Mouse (Mus musculus) gastrocnemius, postnatal 25 days (tissue): ENCODE measurements around the gene Tmem132e. TPM values are rescaled to one million over a fixed set of nuclear protein-coding genes. Genes with fewer than 3 reads are reported as not detected.

ENCODE experiments used
- DNase-seq: peaks from one replicate; pipeline ENCODE4 v3.0.0; 2022
- total RNA-seq, 2 experiments: library from RNA; stranded (reverse); gene quantifications; 1 replicate in 1 of 2; 2 replicates in 1 of 2; pipeline ENCODE4 v1.2.3; 2021

Tmem132e gene
- total RNA-seq, 2 experiments from 2014 or later, result 0.13 to 0.15 TPM

DNA sequence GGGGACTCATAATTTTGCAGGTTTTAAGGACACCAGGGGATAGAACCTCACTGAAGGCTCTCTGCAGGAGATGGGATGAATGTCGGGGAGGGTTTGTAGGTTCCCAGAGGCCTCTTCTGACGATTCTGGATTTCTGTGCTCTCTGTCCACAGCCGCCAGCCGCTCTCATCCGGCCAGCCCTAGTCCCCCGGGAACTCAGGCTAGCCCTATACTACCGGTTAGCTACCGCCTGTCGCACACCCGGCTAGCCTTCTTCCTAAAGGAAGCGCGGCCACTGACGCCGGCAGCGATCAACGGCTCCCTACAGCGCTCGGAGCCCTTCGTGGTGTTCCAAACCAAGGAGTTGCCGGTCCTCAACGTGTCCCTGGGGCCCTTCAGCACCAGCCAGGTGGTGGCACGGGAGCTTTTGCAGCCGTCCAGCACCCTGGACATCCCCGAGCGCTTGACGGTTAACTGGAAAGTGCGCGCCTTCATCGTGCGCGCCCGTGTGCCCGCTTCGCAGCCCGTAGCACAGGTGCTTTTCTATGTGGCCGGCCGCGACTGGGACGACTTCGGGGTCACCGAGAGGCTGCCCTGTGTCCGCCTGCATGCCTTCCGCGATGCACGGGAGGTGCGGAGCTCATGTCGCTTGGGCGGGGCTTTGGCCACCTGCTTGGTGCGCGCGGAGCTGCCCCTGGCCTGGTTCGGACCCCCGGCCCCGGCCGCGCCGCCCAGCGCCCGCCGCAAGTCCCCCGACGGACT is 45.6 kb downstream of the Tmem132e start:
- no peak for DNase-seq

DNA sequence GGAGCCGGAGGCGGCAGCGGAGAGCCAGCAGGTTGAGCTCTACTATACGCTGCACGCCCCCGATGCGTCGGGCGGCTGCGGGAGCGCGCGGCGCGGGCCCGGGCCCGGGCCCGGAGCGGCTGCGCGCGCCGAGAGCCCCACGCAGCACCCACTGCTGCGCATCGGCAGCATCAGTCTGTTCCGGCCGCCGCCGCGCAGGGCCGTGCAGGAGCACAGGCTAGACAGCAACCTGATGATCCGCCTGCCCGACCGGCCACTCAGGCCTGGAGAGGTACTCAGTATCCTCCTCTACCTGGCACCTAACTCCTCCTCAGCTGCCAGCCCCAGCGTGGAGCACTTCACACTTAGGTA is 46.1 kb downstream of the Tmem132e start:
- DNase-seq, result no peak

DNA sequence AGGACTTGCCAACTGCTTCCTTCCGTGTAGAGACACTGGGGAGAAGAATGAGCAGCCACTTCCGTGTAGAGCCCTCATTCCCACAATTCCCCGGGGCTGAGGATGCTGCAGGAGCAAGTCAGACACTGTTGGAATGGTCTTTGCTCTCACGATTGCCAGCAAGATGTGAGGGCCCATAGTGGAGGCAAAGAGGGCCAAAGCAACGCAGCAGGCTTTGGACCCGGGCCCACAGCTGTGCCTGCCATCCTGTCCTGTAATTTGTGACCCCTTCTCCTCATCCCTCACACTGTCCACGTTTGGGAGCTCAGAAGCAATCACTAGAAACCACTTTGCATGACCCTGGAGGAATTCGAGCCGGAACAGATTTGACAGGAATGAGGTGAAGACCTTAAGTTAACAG is 59.8 kb downstream of the Tmem132e start:
- no peak for DNase-seq

DNA sequence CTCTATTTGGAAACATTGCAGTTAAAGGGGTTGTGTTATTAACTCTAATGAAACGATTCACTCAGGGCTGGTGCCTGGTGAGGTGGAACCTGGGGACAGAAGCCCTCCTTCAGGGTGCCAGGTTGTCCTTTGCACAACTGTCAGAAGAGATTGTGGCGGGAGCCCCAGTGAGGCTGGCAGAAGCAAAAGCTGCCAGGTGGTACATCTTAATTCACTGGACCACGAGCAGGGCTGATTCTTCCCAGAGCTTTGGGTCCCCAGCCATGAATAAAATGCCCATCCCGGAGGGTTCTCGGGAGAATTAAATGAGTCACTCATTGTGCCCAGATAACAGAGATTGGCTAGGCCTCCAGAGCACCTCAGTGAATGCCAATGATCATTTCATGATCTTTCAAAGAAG is 63.8 kb downstream of the Tmem132e start:
- no peak for DNase-seq

DNA sequence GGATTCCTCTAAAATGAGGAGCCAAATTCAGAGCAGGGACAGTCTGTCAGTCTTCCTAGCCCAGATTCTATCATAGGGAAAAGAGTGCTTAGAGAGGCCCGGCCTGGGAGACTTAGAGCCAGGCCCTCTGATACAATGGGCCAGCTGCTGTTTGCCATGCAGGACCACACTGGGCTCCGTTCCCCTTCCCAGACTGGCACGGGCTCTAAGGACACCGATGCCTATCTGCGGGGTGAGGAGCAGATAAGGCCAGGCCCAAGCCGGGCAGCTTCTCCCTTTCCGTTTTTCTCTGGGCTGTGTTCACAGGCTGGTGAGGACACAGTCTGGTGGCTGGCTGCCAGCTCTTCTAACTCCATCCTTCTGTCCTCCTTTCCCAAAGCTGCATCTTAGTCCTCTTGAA is 64.5 kb downstream of the Tmem132e start:
- no peak for DNase-seq

DNA sequence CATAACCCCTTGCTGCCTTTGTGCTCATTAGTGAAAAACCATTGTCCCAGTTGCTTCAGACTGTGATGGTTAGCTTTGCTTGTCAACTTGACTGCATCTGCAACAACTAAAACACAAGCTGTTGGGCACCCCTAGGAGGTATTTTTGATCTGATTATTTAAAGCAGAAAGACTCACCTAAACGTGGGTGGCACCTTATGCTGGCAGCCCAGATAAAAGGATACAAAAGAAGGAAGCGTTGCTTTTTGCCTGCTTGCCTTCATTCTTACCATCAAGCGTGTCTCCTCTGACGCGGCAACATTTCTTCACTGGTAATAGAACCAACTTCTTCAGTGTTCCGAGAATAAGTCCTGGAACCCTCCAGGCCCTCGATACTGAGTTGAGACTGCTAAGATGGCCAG is 72.6 kb downstream of the Tmem132e start:
- no peak for DNase-seq

DNA sequence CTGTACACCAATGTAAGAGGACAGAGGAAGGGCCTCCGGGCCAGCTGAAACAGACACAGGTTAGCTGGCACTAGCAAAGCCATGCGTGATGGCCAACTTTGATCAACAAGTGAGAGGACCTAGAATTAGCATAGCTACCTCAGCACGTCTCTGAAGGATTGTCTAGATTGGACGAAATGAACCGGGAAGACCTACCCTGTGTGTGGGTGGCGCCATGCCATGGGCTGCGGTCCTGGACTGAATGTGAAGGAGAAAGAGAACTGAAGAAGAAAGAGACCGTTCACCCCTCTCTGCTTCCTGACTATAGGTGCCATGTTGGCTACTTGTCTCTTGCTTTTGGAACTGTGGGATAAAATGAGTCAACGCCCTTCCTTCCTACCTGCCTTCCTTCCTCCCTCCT is 76.8 kb downstream of the Tmem132e start:
- DNase-seq, result no peak

DNA sequence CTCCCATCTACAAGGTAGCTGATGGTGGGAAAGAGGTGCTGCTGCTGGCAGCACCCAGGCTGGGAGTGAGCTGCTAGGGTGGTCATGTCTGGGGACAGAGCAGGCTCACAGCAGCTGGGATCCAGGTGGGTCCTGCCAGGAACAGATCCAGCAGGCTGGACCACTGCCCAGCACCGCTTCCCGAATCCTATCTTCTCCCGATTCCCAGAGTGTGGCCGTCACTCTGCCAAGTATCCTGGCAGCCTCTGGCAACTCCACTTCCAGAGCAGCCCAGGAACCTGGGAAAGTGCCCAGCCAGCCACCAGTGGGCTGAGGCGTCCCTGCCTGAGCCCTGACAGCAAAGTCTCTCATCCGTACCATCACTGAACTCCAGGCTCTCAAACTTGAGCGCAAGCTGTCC is 78.5 kb downstream of the Tmem132e start:
- DNase-seq, result no peak

DNA sequence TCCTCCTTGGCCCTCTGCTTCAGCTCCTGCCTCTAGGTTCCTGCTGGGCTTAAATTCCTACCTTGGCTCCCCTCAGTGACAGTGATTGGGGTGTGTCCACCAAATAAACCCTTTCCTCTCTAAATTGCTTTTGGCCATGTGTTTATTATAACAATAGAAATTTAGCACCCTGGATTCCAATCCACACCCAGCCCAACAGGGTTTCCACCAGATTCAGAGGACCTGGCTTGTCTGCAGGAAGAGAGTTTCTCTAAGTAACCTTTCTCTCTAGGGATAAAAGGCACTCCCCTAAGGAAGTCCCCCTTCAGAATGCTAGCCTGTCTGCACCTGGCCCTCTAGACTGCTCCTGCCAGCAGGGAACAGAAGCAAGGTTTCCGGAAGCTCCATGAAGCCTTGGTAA is 82.4 kb downstream of the Tmem132e start:
- no peak for DNase-seq

DNA sequence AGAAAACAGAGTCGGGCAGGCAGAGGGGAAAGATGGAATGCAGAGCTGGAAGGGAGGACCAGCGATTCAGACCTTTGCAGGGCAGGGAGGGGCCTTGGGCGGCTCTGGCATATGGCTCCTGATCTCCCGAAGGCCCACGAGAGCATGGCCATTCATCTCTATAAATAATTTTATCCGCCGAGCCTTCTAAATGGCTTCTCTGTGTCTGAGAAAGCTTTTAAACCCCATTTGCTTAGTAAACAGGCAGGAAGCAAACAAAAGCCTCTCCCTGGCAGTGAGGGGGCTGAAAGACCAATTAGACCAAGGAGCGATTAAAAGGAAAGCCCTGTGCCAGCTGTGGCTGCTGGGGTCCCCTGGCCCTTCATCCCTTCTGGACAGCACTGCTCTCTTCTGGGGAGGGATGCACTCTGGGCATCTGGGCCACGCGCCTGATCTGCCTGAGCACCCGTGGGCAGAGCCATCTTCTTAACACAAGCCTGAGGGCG is 84.5 kb downstream of the Tmem132e start:
- no peak for DNase-seq

DNA sequence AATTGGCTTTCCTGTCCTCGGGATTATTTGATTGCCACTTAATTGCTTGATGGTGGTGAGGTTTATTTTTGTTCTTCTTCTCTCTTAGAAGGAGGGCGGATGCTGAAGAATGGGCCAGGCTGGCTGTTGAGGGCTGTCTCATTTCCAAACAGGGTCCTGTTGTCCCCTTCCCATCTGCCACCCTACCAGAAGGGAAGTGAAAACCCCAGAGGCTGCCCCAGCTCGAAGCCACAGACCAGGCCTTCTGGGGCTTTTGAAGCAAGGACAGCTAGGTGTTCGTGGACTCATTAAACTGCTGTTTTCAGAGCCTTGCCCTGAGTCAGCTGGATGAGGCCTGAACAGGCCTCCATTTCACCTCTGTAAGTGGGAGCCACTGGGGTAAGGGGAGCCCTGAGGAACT is 87.4 kb downstream of the Tmem132e start:
- DNase-seq, result no peak

DNA sequence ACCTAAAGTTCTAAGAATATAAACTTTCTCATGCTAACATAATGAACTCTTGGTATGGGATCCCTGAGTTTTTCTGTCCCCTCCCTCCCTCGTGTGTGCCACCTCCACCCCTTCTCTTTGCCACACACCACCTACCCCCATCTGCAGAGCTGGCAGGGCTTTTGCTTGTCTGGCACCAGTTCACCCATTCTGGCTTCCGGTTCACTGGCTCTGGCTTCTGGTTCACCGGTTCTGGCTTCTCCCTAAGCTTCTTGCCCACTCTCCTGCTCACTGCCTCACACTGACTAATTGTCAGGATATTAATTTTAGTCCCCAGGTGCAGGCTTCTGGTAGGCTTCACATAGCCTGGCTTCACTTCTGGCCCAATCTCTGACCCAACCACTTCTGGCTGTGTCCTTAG is 88.7 kb downstream of the Tmem132e start:
- DNase-seq, result no peak

DNA sequence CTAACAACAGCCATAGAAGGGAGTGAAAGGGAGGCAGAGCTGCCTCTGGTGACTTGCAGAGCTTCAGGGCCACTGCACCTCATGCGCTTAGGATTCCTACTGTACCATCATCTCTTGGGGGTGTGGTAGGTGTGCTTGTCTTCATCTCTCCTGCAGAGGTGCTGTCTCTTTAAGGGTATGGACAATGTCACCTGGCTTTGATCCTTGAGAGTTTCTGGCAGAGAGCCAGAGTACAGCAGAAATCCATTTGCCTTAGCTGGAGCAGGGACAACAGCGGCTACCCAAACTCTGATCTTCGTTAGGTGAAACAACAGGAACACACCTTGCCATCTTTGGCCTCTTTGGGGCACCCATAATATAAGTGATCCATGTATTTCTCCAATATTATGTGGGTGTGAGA is 92.2 kb downstream of the Tmem132e start:
- DNase-seq, result no peak

DNA sequence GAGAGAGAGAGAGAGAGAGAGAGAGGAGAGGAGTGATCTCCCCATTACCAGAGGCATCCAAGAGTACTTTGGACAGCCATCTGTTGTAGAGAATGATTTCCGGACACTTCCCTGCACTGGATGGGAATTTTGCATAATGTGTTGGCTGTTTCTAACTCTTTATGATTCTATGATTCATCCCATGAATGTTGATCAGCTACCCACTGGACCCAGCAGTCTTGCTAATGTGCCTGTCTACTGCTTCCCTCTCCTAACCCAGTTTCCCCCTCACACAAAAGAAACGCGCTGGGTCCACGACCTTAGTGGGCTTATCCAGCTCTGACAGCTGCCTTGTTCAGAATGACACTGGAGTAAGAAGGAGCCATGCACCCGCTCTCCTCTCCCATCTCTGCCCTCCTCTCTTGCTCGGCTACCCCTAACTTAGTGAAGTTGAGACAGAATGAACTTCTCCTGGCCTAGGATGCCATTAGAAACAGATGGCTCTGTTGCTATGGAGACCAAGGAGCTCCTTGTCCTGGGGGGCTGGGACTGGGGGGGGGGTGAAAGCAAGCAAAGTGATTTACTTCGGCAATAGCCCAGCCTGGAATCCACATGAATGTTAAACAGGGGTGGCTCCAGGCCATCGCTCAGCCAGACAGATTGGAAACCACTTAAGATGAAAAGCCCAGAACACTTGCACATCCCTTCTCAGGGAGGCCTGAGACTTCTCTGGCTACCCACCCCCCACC is 98.8 kb downstream of the Tmem132e start:
- DNase-seq, result no peak

DNA sequence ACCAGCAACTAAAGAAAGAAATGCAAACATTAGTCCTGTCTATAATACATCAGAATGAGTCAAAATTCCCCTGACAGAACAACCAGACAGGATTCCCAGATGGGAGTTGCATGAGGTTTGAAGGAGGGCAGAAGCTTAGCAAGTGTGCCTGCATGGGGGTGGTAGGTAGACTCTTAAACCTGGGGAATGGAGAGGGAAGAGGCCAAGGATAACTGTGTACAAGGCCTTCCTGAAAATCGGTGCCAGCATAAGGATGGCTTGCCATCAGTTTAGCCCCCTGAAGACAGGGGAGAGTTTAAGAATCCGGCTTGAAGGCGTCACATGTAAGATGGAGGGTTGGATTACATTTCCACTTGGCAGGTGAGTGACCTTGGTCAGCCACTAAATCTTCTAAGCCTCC is 102.2 kb downstream of the Tmem132e start:
- no peak for DNase-seq

Other genes with a start within 250 kb of the Tmem132e start
- not detected for gene Ccl1, start 83.2 kb upstream of the Tmem132e start, total RNA-seq